Mouse (Mus musculus) heart, adult 2 months (tissue): Measurements from ENCODE around the gene Tyro3. TPM values are rescaled to one million over a fixed set of nuclear protein-coding genes. Genes with fewer than 3 reads are reported as not detected.

ENCODE experiments used
- DNase-seq, 2 experiments: peaks; one replicate each; pipeline ENCODE4 v3.0.0; 2021
- H3K27ac ChIP-seq: fragments of 200-600 bp; 2 replicates; pipeline ENCODE4 v1.8.1; 2022
- H3K27me3 ChIP-seq: fragments of 200-500 bp; 2 replicates; pipeline ENCODE4 v1.6.1; 2012; ENCODE audit warnings: mild to moderate bottlenecking, low read length, inconsistent platforms, mixed read lengths; ENCODE audit not compliant: control insufficient read depth, insufficient read depth
- H3K36me3 ChIP-seq: fragments of 200-500 bp; 2 replicates; pipeline ENCODE4 v1.6.1; 2012; ENCODE audit warnings: low read length, inconsistent platforms; ENCODE audit not compliant: control insufficient read depth, insufficient read depth
- H3K4me1 ChIP-seq: fragments of 200-500 bp; 2 replicates; pipeline ENCODE4 v1.6.1; 2011; ENCODE audit warnings: low read length; ENCODE audit not compliant: control insufficient read depth, insufficient read depth
- H3K4me3 ChIP-seq: fragments of 200-600 bp; 2 replicates; pipeline ENCODE4 v1.8.1; 2022
- H3K79me2 ChIP-seq: fragments of 200-500 bp; replicated peaks from 2 replicates; pipeline ENCODE4 v1.6.1; 2012; ENCODE audit warnings: mild to moderate bottlenecking, inconsistent platforms, low read length, moderate library complexity, mixed read lengths; ENCODE audit not compliant: control insufficient read depth, insufficient read depth
- H3K9ac ChIP-seq: fragments of 200-500 bp; 2 replicates; pipeline ENCODE4 v1.6.1; 2012; ENCODE audit warnings: low read depth, mild to moderate bottlenecking, control low read depth, inconsistent platforms, low read length, mixed read lengths
- CTCF ChIP-seq: fragments of 200-600 bp; IDR thresholded peaks from 2 replicates; pipeline ENCODE4 v1.8.1; 2022; ENCODE audit warnings: antibody characterized with exemption, mild to moderate bottlenecking, moderate library complexity
- EP300 ChIP-seq: fragments of 200-500 bp; IDR thresholded peaks from 2 replicates; pipeline ENCODE4 v1.6.1; 2011; ENCODE audit warnings: low read depth, low read length, control low read depth; ENCODE audit not compliant: insufficient read depth
- POLR2A ChIP-seq: fragments of 200-500 bp; IDR thresholded peaks from 2 replicates; pipeline ENCODE4 v1.6.1; 2011; ENCODE audit warnings: mild to moderate bottlenecking, low read depth, low read length, control low read depth; ENCODE audit not compliant: insufficient read depth
- WGBS: fragments of 180-500 bp; shearing (Covaris S2); methylation state at CpG from one replicate; pipeline ENCODE4 v1.1.7; 2018; 5-methylcytosine and 5-hydroxymethylcytosine counted together
- intact Hi-C: fragments of 180-260 bp; cut with DNase I; formaldehyde crosslinking; loops from one replicate; pipeline ENCODE4 v1.15.1; 2025
- polyA plus RNA-seq: library from polyadenylated mRNA; depleted of rRNA; stranded (reverse); fragments of >200 nt; gene quantifications from 2 replicates; pipeline ENCODE4 v1.2.3, GENCODE M21; 2012
- total RNA-seq, 2 experiments: library from RNA; stranded (reverse); gene quantifications; 2 replicates each; pipeline ENCODE4 v1.2.3; 2021

The Tyro3 gene
- total and polyA plus RNA-seq, 3 experiments = 1.2 to 1.6 (median 1.5) TPM

- no peak overlapping the region; the same call in 1 of the 2 replicates for H3K27ac ChIP-seq
- no peak overlapping the region for H3K9ac ChIP-seq
- WGBS = 9% methylated on average over 13 of the region's 13 CpGs
- TF ChIP-seq CTCF (peak; percentile 84), POLR2A (no peak), EP300 (no peak)
- intact Hi-C loops = loop anchor here (5.0 kb wide), 1 partner anchor 99 kb away; the partner anchor contains the start of gene Mga
- H3K27me3 ChIP-seq = peaks cover 1% of the 10 kb centered on the region; the same call in 1 of the 2 replicates
- no peaks in the 10 kb centered on the region for H3K79me2 ChIP-seq
- 0 out of 2 replicates have a peak overlapping the region, but pooled peaks have one; percentile 2 for H3K4me3 ChIP-seq
- peak; percentile 73 to 75 for DNase-seq
- H3K4me1 ChIP-seq = peaks cover 2% of the 10 kb centered on the region
- H3K36me3 ChIP-seq = no peaks in the 10 kb centered on the region
Measured at GRCm38 (mm10) chr2:119798246-119798927, 854 bp downstream of the Tyro3 start.

GRCm38 (mm10) chr2:119799181-119799960, 1.8 kb downstream of the Tyro3 start:
- no peaks in the 10 kb centered on the region for H3K36me3 ChIP-seq
- DNase-seq = peak; percentile 62 to 70
- intact Hi-C loops = loop anchor here (5.0 kb wide), 1 partner anchor 98 kb away; the partner anchor contains the start of gene Mga
- no peaks in the 10 kb centered on the region for H3K79me2 ChIP-seq
- WGBS = under 1% methylated on average over 53 of the region's 89 CpGs
- TF ChIP-seq CTCF (no peak), EP300 (no peak)
- H3K27ac ChIP-seq = no peak overlapping the region; the same call in 1 of the 2 replicates
- H3K4me1 ChIP-seq = peaks cover 2% of the 10 kb centered on the region
- H3K4me3 ChIP-seq = peak overlapping the region; percentile 66
- peak overlapping the region; percentile 80 for H3K9ac ChIP-seq
- peaks cover 1% of the 10 kb centered on the region; the same call in 1 of the 2 replicates for H3K27me3 ChIP-seq

GRCm38 (mm10) chr2:119799961-119800550, 2.5 kb downstream of the Tyro3 start:
- Histone ChIP-seq H3K4me3 (peak overlapping the region; percentile 66), H3K36me3 (no peaks in the 10 kb centered on the region), H3K27me3 (peaks cover 1% of the 10 kb centered on the region; the same call in 1 of the 2 replicates), H3K27ac (no peak overlapping the region; the same call in 1 of the 2 replicates), H3K9ac (peak overlapping the region; percentile 80), H3K79me2 (no peaks in the 10 kb centered on the region), H3K4me1 (peaks cover 2% of the 10 kb centered on the region)
- intact Hi-C loops = loop anchor here (5.0 kb wide), 1 partner anchor 97 kb away; the partner anchor contains the start of gene Mga
- TF ChIP-seq CTCF (no peak), EP300 (no peak), POLR2A (no peak)
- WGBS = 3% methylated on average over 20 of the region's 27 CpGs
- DNase-seq = peak in 1 of 2 experiments; percentile 32

GRCm38 (mm10) chr2:119800876-119801846, 3.6 kb downstream of the Tyro3 start:
- peaks cover 1% of the 10 kb centered on the region; the same call in 1 of the 2 replicates for H3K27me3 ChIP-seq
- DNase-seq = no peak
- intact Hi-C loops = no loop called here
- no peak overlapping the region for H3K27ac ChIP-seq
- H3K9ac ChIP-seq = no peak overlapping the region
- H3K79me2 ChIP-seq = no peaks in the 10 kb centered on the region
- peaks cover 2% of the 10 kb centered on the region for H3K4me1 ChIP-seq
- TF ChIP-seq EP300 = no peak
- TF ChIP-seq POLR2A = no peak
- no peak for TF ChIP-seq CTCF
- WGBS = 82% methylated on average over 15 of the region's 15 CpGs
- no peak overlapping the region for H3K4me3 ChIP-seq
- H3K36me3 ChIP-seq = no peaks in the 10 kb centered on the region
